Mouse (Mus musculus) erythroblast, embryonic 14.5 days (primary cell): ENCODE results near the gene Fbxo40. TPM values are rescaled to one million over a fixed set of nuclear protein-coding genes. Genes with fewer than 3 reads are reported as not detected.

ENCODE experiments used
- H3K27me3 ChIP-seq: 2 replicates; pipeline ENCODE4 v1.6.1; 2012; ENCODE audit warnings: inconsistent platforms; ENCODE audit not compliant: control insufficient read depth
- H3K36me3 ChIP-seq: 2 replicates; pipeline ENCODE4 v1.6.1; 2012; ENCODE audit warnings: mild to moderate bottlenecking, inconsistent platforms; ENCODE audit not compliant: control insufficient read depth
- H3K4me1 ChIP-seq: 2 replicates; pipeline ENCODE4 v1.6.1; 2012; ENCODE audit warnings: inconsistent platforms; ENCODE audit not compliant: control insufficient read depth
- H3K4me3 ChIP-seq: replicated peaks from 2 replicates; pipeline ENCODE3; 2012; ENCODE audit warnings: moderate library complexity, mild to moderate bottlenecking, inconsistent platforms
- H3K9me3 ChIP-seq: 2 replicates; pipeline ENCODE4 v1.6.1; 2012; ENCODE audit warnings: low read length, inconsistent platforms, mixed read lengths; ENCODE audit not compliant: control insufficient read depth
- GATA1 ChIP-seq: IDR thresholded peaks from 2 replicates; pipeline ENCODE4 v1.6.1; 2012; ENCODE audit warnings: low read length, inconsistent platforms, mixed read lengths
- TAL1 ChIP-seq: IDR thresholded peaks from 3 replicates; pipeline ENCODE4 v1.6.1; 2012; ENCODE audit warnings: low read length, inconsistent platforms, mixed read lengths
- polyA plus RNA-seq: library from polyadenylated mRNA; stranded (reverse); fragments of >175 nt; gene quantifications from 2 replicates; pipeline ENCODE4 v1.2.3, GENCODE M21; 2012

Gene Fbxo40
- polyA plus RNA-seq, 1 experiment, result not detected

DNA sequence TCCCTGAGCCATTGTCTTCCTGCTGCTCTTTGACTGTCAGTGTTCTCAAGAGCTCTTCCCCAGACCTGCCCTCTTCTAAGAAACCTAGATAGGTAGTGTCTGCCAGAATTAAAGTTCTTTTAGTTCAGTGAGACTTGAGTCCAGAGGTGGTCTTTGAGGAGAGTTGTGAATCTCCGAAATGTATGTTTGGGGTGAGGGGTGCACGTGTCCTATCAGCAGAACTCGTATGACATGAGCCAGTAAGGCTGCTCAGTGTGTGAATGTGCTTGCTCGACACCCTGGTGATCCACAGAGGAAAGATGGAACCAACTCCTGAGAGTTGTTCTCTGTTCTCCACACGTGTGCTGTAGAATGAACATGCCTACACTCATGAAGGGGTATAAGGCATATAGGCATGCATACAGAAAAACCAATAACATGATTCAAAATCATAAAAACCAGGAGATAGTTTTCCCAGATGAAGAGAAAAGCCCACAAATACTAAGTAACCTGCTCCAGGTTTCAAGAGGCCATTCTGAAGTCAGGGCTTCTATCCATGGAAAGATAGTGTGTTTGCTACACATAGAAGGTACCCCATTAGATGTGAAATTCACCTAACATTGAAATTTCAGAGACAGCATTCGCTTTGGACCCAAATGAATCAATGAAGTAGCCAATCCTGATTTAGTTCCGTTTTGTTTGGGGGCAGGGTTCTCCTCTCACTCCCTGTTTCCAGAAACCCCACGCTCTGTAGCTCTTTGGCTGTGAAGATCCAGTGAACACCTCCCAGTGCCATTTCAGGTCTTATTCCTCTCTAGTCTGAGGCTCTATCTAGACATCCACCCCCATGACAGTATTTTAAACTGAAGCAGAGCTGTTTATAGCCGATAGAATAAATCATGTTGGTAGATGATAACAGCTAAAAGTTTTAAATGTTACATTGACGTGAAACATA lies 63.5 kb downstream of the Fbxo40 start:
- Histone ChIP-seq H3K4me3 (no peak overlapping the region), H3K9me3 (no peaks in the 10 kb centered on the region), H3K4me1 (peaks cover 9% of the 10 kb centered on the region), H3K36me3 (peaks cover 87% of the 10 kb centered on the region), H3K27me3 (no peaks in the 10 kb centered on the region)
- no peak for TF ChIP-seq TAL1

DNA sequence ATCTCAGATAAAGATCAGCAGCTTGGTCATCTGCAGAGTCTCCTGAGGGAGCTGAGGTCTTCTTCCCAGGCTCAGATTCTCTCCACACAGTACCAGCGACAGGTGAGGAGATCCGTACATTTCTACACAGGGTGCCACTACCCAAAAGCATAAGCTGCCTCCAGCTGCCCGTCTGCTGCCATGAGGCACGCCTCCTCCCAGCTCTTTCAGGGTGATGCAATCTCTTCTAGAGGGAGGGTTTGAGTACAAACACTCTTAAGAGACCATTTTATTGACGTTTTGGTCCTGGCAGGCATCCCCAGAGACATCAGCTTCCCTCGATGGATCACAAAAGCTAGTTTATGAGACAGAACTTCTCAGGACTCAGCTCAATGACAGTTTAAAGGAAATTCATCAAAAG lies 64.5 kb downstream of the Fbxo40 start:
- peaks cover 85% of the 10 kb centered on the region for H3K36me3 ChIP-seq
- H3K4me1 ChIP-seq, result peaks cover 9% of the 10 kb centered on the region
- H3K4me3 ChIP-seq, result no peak overlapping the region
- no peaks in the 10 kb centered on the region for H3K27me3 ChIP-seq
- H3K9me3 ChIP-seq, result no peaks in the 10 kb centered on the region
- TF ChIP-seq GATA1 (no peak), TAL1 (no peak)

DNA sequence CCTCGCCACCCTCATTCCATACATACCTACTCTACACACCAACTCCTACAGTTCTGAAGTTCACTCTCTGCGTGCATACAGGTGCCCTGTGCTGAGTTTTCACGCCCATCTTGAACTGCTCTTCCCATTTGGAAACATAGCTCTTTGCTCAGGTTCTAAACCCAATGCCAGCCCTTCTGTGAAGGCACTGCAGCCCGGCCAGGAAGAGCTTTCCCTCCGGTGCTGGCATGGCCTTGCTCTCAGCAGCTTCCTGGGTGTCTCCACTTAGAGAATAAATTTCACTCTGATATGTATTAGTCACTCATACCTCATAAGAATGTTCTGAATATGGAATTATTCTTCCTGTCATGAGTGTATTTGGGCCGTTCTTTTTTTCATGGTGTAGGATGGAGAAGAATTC lies 64.9 kb downstream of the Fbxo40 start:
- peaks cover 8% of the 10 kb centered on the region for H3K4me1 ChIP-seq
- no peaks in the 10 kb centered on the region for H3K9me3 ChIP-seq
- TF ChIP-seq TAL1, result no peak
- no peak for TF ChIP-seq GATA1
- no peaks in the 10 kb centered on the region for H3K27me3 ChIP-seq
- H3K4me3 ChIP-seq, result no peak overlapping the region
- H3K36me3 ChIP-seq, result peaks cover 85% of the 10 kb centered on the region

DNA sequence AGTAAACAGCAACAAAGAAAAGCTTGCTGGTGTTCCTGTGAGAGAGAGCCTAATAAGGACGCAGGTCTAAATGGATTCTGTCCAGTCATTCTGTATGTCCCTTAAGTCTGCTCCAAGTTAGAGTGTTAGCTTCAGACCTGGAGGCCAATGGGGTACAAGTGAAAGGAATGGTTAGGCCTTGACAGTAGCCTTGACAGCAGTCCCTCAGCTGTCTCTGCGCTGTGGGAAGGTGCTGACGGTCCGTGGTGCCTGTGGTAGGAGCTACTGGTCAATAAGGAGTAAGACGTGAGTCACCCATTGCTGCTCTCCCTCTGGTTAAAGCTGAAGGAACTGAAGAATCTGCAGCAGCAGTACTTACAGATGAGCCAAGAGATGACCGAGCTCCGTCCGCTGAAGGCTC lies 66.0 kb downstream of the Fbxo40 start:
- Histone ChIP-seq H3K4me3 (no peak overlapping the region), H3K36me3 (peaks cover 83% of the 10 kb centered on the region), H3K27me3 (no peaks in the 10 kb centered on the region), H3K9me3 (no peaks in the 10 kb centered on the region), H3K4me1 (peaks cover 8% of the 10 kb centered on the region)
- TF ChIP-seq TAL1, result no peak
- no peak for TF ChIP-seq GATA1

DNA sequence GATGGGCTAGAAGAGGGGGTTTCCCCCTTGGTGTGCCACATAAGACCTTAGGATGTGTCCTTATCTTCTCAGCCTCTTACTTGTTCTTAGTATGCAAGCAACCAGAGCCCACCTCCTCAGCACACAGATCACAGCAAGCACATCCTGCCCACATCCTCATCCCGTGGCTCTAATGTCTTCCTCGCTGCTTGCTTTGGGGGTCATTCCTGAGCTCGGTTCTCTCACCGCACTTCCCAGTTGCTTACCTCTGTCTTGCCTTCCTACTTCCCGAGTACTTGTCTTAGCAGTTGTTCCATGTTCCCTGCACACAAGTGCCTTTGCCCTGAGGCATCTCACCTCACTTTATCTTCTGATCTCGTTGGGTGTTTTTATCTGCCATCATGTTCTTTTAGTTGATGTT lies 68.3 kb downstream of the Fbxo40 start:
- Histone ChIP-seq H3K4me3 (no peak overlapping the region), H3K27me3 (no peaks in the 10 kb centered on the region), H3K4me1 (peaks cover 5% of the 10 kb centered on the region; the same call in 1 of the 2 replicates), H3K9me3 (no peaks in the 10 kb centered on the region), H3K36me3 (peaks cover 79% of the 10 kb centered on the region)
- TF ChIP-seq GATA1, result no peak
- TF ChIP-seq TAL1, result no peak

DNA sequence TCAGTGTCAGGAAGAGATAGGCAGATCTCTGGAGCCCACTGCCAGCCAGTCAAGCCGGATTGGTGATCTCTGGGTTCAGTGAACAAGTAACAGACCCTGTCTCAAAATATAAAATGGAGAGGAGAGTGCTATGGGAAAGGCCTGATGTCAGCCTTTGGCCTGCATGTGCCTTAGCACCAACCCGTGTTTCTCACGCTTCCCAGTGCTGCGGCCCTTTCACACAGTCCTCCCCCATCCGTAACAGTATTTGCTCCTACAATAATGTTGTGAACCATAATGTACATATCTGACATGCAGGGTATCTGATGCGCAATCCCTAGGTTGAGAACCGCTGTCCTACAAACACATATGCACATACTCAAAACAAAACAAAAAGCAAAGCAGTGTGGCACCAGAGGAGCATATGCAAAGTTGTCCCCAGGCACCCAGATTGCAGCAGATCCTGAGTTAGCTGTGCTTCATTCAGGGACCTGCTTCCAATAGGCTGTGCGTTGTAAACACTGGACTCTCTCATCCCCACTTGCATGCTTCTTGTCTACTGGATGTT lies 69.1 kb downstream of the Fbxo40 start:
- Histone ChIP-seq H3K9me3 (no peaks in the 10 kb centered on the region), H3K4me3 (no peak overlapping the region), H3K27me3 (no peaks in the 10 kb centered on the region), H3K4me1 (peaks cover 5% of the 10 kb centered on the region; the same call in 1 of the 2 replicates), H3K36me3 (peaks cover 79% of the 10 kb centered on the region)
- no peak for TF ChIP-seq GATA1
- no peak for TF ChIP-seq TAL1

DNA sequence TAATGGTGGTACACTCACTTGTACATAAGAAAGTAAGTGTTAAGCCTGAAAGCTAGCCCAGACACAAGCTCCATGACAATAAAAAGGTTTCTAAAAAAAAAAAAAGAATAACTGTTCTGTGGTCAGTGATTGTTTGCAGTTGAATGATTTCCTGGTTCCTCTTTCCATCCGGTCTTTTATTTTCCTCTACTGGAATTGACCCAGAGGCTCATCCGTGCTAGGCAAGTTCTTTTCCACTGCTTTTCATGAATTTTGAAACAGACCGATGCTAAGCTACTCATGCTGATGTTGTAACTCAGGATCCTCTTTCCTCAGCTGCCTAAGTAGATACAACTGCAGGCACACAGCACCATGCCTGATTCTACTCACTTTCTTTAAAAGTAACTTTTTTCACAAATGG lies 69.9 kb downstream of the Fbxo40 start:
- TF ChIP-seq TAL1, result no peak
- no peak for TF ChIP-seq GATA1
- Histone ChIP-seq H3K9me3 (no peaks in the 10 kb centered on the region), H3K27me3 (no peaks in the 10 kb centered on the region), H3K4me1 (peaks cover 3% of the 10 kb centered on the region; the same call in 1 of the 2 replicates), H3K36me3 (peaks cover 75% of the 10 kb centered on the region), H3K4me3 (no peak overlapping the region)

DNA sequence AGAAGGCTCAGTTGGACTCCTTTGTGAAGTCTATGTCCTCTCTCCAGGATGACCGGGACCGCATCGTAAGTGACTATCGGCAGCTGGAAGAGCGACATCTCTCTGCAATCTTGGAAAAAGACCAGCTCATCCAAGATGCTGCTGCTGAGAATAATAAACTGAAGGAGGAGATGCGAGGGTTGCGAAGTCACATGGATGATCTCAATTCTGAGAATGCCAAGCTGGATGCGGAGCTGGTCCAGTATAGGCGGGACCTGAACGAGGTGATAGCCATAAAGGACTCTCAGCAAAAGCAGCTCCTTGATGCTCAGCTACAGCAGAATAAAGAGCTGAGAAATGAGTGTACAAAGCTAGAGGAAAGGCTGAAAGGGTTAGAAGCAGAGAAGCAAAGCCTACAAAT lies 71.8 kb downstream of the Fbxo40 start:
- Histone ChIP-seq H3K9me3 (no peaks in the 10 kb centered on the region), H3K27me3 (no peaks in the 10 kb centered on the region), H3K36me3 (peaks cover 81% of the 10 kb centered on the region), H3K4me1 (peaks cover 2% of the 10 kb centered on the region; the same call in 1 of the 2 replicates), H3K4me3 (no peak overlapping the region)
- TF ChIP-seq GATA1, result no peak
- no peak for TF ChIP-seq TAL1

DNA sequence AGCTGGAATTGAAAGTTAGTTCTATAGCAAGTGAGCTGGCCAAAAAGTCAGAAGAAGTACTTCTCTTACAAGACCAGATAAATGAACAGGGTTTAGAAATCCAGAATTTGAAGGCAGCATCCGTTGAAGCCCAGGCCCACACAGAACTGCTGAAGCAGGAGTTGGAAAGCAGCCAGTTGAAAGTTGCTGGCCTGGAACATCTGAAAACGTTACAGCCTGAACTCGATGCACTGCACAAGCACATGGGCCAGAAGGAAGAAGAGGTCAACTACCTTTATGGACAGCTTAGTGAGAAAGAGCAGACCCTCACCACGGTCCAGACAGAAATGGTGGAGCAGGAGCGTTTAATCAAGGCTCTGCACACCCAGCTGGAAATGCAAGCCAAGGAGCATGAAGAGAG lies 76.1 kb downstream of the Fbxo40 start:
- peaks cover 77% of the 10 kb centered on the region for H3K36me3 ChIP-seq
- TF ChIP-seq TAL1, result no peak
- no peak for TF ChIP-seq GATA1
- H3K27me3 ChIP-seq, result no peaks in the 10 kb centered on the region
- no peaks in the 10 kb centered on the region for H3K4me1 ChIP-seq
- no peaks in the 10 kb centered on the region for H3K9me3 ChIP-seq
- H3K4me3 ChIP-seq, result no peak overlapping the region

Other genes starting within 250 kb of the Fbxo40 start
- 0.14 TPM in 1 of 2 replicates, not detected in the other for gene Slc15a2, start 205.5 kb downstream of the Fbxo40 start, polyA plus RNA-seq
- gene Iqcb1, start 162.1 kb downstream of the Fbxo40 start, polyA plus RNA-seq, result 0.08 and 0.23 TPM in 2 replicates
- gene Eaf2, start 115.5 kb downstream of the Fbxo40 start, polyA plus RNA-seq, result 0.04 TPM in 1 of 2 replicates, not detected in the other
- gene Golgb1, start 115.3 kb downstream of the Fbxo40 start, polyA plus RNA-seq, result 1.5 and 2.3 TPM in 2 replicates
- gene Hcls1, start 55.5 kb downstream of the Fbxo40 start, polyA plus RNA-seq, result 0.62 and 0.92 TPM in 2 replicates
- 0.44 and 0.76 TPM in 2 replicates for gene Polq, start 21.3 kb upstream of the Fbxo40 start, polyA plus RNA-seq